Mouse (Mus musculus) frontal cortex, adult 2 months (tissue): Measurements from ENCODE around the gene Igf2bp2. TPM values are rescaled to one million over a fixed set of nuclear protein-coding genes. Genes with fewer than 3 reads are reported as not detected.

ENCODE experiments used
- DNase-seq, 2 experiments: peaks; one replicate each; pipeline ENCODE4 v3.0.0; 2022; ENCODE audit warnings: low spot score in 1 of 2; ENCODE audit errors: extremely low spot score in 1 of 2
- polyA plus RNA-seq: library from polyadenylated mRNA; depleted of rRNA; stranded (reverse); fragments of >200 nt; gene quantifications from 2 replicates; pipeline ENCODE4 v1.2.3, GENCODE M21; 2012; rRNA removed

Gene Igf2bp2
- polyA plus RNA-seq, 1 experiment = 1.3 TPM

GRCm38 (mm10) chr16:22053411-22053810 lies 109.7 kb downstream of the Igf2bp2 start:
- DNase-seq = no peak

DNA sequence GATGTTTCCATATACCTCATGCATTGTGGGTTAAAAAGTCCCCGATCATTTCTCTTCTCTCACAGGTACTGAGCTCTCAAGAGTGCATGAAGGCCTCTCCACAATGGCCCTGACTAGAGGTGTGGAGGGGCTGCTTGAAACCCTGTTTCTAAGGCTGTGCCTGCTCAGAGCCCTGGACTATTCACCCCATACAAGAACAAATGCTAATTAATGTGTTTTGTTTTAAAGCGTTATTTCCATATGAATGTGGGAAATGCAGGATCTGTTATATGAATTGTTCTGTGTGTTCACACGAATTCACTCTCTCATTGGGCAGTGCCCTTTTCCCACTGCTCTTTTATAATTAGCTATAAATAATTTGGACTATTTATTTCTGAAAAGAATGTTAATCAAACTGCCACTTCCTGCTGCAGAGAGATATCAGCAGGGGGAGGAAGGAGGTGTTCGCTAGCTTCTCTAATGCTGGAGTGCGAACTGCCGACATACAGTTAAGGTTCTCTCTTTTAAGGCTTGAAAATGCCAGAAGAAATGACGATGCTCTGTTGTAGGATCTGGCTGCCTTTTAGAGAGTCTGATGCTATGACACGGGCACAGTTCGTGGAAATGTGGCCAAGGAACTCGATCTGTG lies 116.2 kb downstream of the Igf2bp2 start:
- no peak for DNase-seq

GRCm38 (mm10) chr16:22045930-22046329 lies 117.2 kb downstream of the Igf2bp2 start:
- no peak for DNase-seq

GRCm38 (mm10) chr16:22043830-22044229 lies 119.3 kb downstream of the Igf2bp2 start:
- DNase-seq = no peak

DNA sequence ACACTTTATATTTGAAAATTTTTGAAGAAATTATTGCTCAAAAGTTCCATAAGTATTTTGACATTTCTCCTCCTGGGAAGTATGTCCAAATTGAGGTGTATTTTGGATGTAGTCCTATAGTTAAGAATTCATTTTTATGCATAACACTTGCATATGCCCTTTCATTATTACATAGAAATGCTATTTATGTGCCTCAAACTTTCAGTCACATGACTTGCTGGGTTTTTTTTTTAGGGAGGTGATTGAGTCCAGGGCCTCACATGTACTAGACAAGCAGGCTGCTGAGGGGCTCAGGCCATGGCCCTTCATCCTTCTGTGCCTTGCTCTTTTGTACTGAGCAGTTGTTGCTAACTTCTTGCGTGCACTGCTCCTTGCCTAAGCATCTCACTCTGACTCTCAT lies 123.1 kb downstream of the Igf2bp2 start:
- DNase-seq = no peak

DNA sequence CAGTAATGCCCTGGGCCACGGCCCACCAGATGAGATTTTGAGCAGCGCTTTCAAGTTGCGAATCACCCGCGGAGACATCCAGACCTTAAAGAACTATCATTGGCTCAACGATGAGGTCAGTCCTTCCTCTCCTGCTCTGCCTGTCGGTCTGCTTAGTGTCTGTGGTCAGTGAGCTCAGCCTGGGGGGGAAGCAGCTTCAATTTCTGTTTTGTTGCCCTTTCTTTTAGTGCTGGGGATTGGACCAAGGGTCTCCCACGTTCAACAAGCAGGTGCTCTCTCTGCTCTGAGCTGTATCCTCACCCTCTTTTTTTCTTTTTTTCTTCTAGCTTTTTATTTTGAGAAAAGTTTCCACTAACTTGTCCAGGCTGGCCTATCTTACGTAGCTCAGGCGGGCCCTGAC lies 124.5 kb downstream of the Igf2bp2 start:
- DNase-seq = no peak

DNA sequence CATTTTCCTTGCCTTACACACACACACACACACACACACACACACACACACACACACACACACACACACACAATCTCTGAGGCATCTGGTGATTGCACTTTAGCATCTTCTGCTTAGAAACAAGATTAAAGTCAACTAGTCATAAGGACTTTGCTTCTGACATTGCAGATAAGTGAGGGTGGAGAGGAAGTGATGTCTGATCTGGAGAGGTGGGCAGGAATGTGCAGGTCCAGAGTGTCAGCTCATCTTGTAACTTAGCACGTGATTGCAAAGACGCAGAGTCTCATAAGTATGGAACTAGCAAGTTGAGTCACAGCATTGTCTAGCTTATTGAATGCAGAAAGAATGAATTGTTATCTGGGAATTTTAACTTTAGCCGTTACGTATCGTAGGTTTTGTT lies 135.6 kb downstream of the Igf2bp2 start:
- no peak for DNase-seq

GRCm38 (mm10) chr16:22022122-22022521 lies 141.0 kb downstream of the Igf2bp2 start:
- DNase-seq = no peak

- no peak for DNase-seq
Measured at GRCm38 (mm10) chr16:22015569-22015968, 147.5 kb downstream of the Igf2bp2 start.

GRCm38 (mm10) chr16:22009596-22009995 lies 153.5 kb downstream of the Igf2bp2 start:
- DNase-seq = no peak

GRCm38 (mm10) chr16:22009099-22009584 lies 154.0 kb downstream of the Igf2bp2 start, which contains the start of gene Senp2:
Senp2 (plus strand) TSS chr16:22009484.
- DNase-seq = peak; percentile 100

Other genes with a start within 250 kb of the Igf2bp2 start
- gene Tmem41a, start 215.7 kb downstream of the Igf2bp2 start, polyA plus RNA-seq = 19.2 and 21.3 TPM in 2 replicates
- gene Liph, start 167.6 kb downstream of the Igf2bp2 start, polyA plus RNA-seq = 0.71 and 1.8 TPM in 2 replicates
- 59.8 and 60.1 TPM in 2 replicates for gene Senp2, start 153.8 kb downstream of the Igf2bp2 start, polyA plus RNA-seq
- 75.1 and 86.6 TPM in 2 replicates for gene Tra2b, start 102.7 kb upstream of the Igf2bp2 start, polyA plus RNA-seq